Mouse (Mus musculus): ENCODE data around the gene Hcn4.

DNA sequence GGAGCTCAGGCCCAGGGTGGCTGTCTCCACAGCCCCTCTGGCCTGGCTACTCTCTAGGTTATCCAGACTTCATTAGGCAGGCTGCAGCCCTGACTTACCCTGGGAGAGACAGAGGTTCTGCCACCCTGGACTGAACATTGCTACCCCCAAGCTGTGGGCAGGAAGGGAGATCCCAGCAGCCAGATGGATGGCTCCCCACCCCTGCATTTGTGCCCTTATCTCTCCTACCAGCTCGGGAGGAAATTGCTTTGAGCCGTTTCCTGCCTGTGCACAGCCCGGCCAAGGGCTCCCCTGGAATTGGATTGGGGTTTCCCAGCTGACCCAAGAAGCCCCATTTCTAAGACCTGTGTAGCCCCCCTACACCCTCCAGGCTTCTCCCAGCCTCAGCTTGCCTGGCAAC, 23.8 kb downstream of the Hcn4 start:
- TF ChIP-seq TAL1 (IDR thresholded peaks at IDR 0.05; ENCODE audit: low read length) = no peak
- TF ChIP-seq GATA1 (IDR thresholded peaks at IDR 0.05; ENCODE audit: low read length) = no peak
